Mouse (Mus musculus) hindbrain, embryonic 14.5 days (tissue): ENCODE data around the gene Slc30a3. TPM values are rescaled to one million over a fixed set of nuclear protein-coding genes. Genes with fewer than 3 reads are reported as not detected.

Experiments
- ATAC-seq: fragments of 200-750 bp; cut with Nextera tagmentation; 2 replicates; pipeline ENCODE4 v1.8.0; 2017; ENCODE audit warnings: moderate number of reproducible peaks, mild to moderate bottlenecking, moderate TSS enrichment, moderate library complexity; ENCODE audit not compliant: low FRiP score
- DNase-seq: peaks from one replicate; pipeline ENCODE4 v3.0.0-alpha.2; 2015; ENCODE audit warnings: low spot score
- H3K27ac ChIP-seq: fragments of 300-500 bp; sonication (generic); 2 replicates; pipeline ENCODE4 v1.5.1; 2014; ENCODE audit warnings: mild to moderate bottlenecking, moderate library complexity
- H3K27me3 ChIP-seq: fragments of 300-500 bp; sonication (generic); 2 replicates; pipeline ENCODE4 v1.6.1; 2014; ENCODE audit warnings: mild to moderate bottlenecking, low read length, mixed read lengths; ENCODE audit not compliant: control insufficient read depth, insufficient read depth
- H3K36me3 ChIP-seq: fragments of 300-500 bp; sonication (generic); replicated peaks from 2 replicates; pipeline ENCODE4 v1.6.1; 2014; ENCODE audit not compliant: control insufficient read depth, insufficient read depth
- H3K4me1 ChIP-seq: fragments of 300-500 bp; sonication (generic); replicated peaks from 2 replicates; pipeline ENCODE4 v1.6.1; 2014; ENCODE audit warnings: antibody characterized with exemption, low read length, mixed read lengths; ENCODE audit not compliant: control insufficient read depth, insufficient read depth
- H3K4me2 ChIP-seq: fragments of 300-500 bp; sonication (generic); replicated peaks from 2 replicates; pipeline ENCODE4 v1.6.1; 2014; ENCODE audit warnings: mild to moderate bottlenecking, moderate library complexity
- H3K4me3 ChIP-seq: fragments of 300-500 bp; sonication (generic); replicated peaks from 2 replicates; pipeline ENCODE4 v1.5.1; 2014; ENCODE audit warnings: mild to moderate bottlenecking, low read length
- H3K9ac ChIP-seq: fragments of 300-500 bp; sonication (generic); 2 replicates; pipeline ENCODE4 v1.6.1; 2014
- H3K9me3 ChIP-seq: fragments of 300-500 bp; sonication (generic); 2 replicates; pipeline ENCODE4 v1.6.1; 2016; ENCODE audit warnings: low read length; ENCODE audit not compliant: control insufficient read depth
- WGBS: fragments of 180-500 bp; shearing (Covaris S2); extraction: QIAGEN DNeasy Blood & Tissue Kit; methylation state at CpG from one replicate; pipeline ENCODE4 v1.1.7; 2014; 5-methylcytosine and 5-hydroxymethylcytosine counted together
- polyA plus RNA-seq: library from polyadenylated mRNA; unstranded; fragments of >200 nt; fragmentation: Nextera tagmentation; extraction: Ambion mirVana; gene quantifications from 2 replicates; pipeline ENCODE4 v1.2.1, GENCODE M21; 2014

The Slc30a3 gene
- polyA plus RNA-seq, 1 experiment from 2014 or later = 34.8 TPM

GRCm38 (mm10) chr5:31094799-31095691 lies 13.0 kb downstream of the Slc30a3 start:
- Histone ChIP-seq H3K9me3 (no peaks in the 10 kb centered on the region), H3K4me1 (peaks cover 33% of the 10 kb centered on the region; the same call in 1 of the 2 replicates), H3K27ac (no peak overlapping the region), H3K4me3 (peak overlapping the region; percentile 23), H3K36me3 (no peaks in the 10 kb centered on the region), H3K9ac (0 out of 2 replicates have a peak overlapping the region, but pooled peaks have one; percentile 16), H3K4me2 (peak overlapping the region; percentile 50), H3K27me3 (peaks cover 93% of the 10 kb centered on the region)
- no peak; the same call in 1 of the 2 replicates for ATAC-seq
- under 1% methylated on average over 59 of the region's 59 CpGs for WGBS
- DNase-seq = no peak

- peak overlapping the region; percentile 58 for H3K4me3 ChIP-seq
- 2% methylated on average over 29 of the region's 29 CpGs for WGBS
- peaks cover 95% of the 10 kb centered on the region for H3K27me3 ChIP-seq
- no peaks in the 10 kb centered on the region for H3K9me3 ChIP-seq
- H3K9ac ChIP-seq = no peak overlapping the region
- H3K27ac ChIP-seq = no peak overlapping the region
- DNase-seq (no peak), ATAC-seq (no peak)
- peaks cover 33% of the 10 kb centered on the region; the same call in 1 of the 2 replicates for H3K4me1 ChIP-seq
- H3K36me3 ChIP-seq = no peaks in the 10 kb centered on the region
- H3K4me2 ChIP-seq = peak overlapping the region; percentile 50
Observed at GRCm38 (mm10) chr5:31094100-31094798, 13.8 kb downstream of the Slc30a3 start.

- Histone ChIP-seq H3K27me3 (peaks cover 90% of the 10 kb centered on the region), H3K4me3 (peak overlapping the region; percentile 58), H3K9me3 (no peaks in the 10 kb centered on the region), H3K4me1 (peaks cover 33% of the 10 kb centered on the region; the same call in 1 of the 2 replicates), H3K9ac (peak overlapping the region; percentile 85), H3K4me2 (peak overlapping the region; percentile 50), H3K27ac (peak overlapping the region; percentile 57), H3K36me3 (no peaks in the 10 kb centered on the region)
- no peak for DNase-seq
- whole genome bisulfite sequencing = 1% methylated on average over 39 of the region's 54 CpGs
- peak; percentile 64 for ATAC-seq
Observed at GRCm38 (mm10) chr5:31093151-31094041, 14.6 kb downstream of the Slc30a3 start.

- WGBS = 2% methylated on average over 45 of the region's 53 CpGs
Observed at GRCm38 (mm10) chr5:31092231-31092975, 15.6 kb downstream of the Slc30a3 start.

GRCm38 (mm10) chr5:31087131-31087530 lies 20.9 kb downstream of the Slc30a3 start:
- Histone ChIP-seq H3K27me3 (peaks cover 29% of the 10 kb centered on the region), H3K9me3 (no peaks in the 10 kb centered on the region), H3K4me2 (no peak overlapping the region), H3K4me1 (peaks cover 21% of the 10 kb centered on the region), H3K27ac (no peak overlapping the region), H3K9ac (no peak overlapping the region), H3K36me3 (no peaks in the 10 kb centered on the region), H3K4me3 (no peak overlapping the region)
- ATAC-seq = no peak
- 81% methylated on average over 2 of the region's 2 CpGs for WGBS
- DNase-seq = no peak

More at GRCm38 (mm10) chr5:31092231-31092975, 15.6 kb downstream of the Slc30a3 start:
- Histone ChIP-seq H3K4me1 (peaks cover 33% of the 10 kb centered on the region; the same call in 1 of the 2 replicates), H3K4me2 (peak overlapping the region; percentile 50), H3K36me3 (no peaks in the 10 kb centered on the region), H3K9me3 (no peaks in the 10 kb centered on the region), H3K27me3 (peaks cover 82% of the 10 kb centered on the region), H3K27ac (peak overlapping the region; percentile 57), H3K4me3 (peak overlapping the region; percentile 58), H3K9ac (peak overlapping the region; percentile 85)
- no peak; the same call in 1 of the 2 replicates for ATAC-seq
- DNase-seq = no peak

- ATAC-seq (no peak), DNase-seq (no peak)
- no peak overlapping the region for H3K9ac ChIP-seq
- H3K27me3 ChIP-seq = peaks cover 24% of the 10 kb centered on the region
- H3K27ac ChIP-seq = no peak overlapping the region
- no peak overlapping the region for H3K4me2 ChIP-seq
- WGBS = 29% methylated on average over 7 of the region's 7 CpGs
- H3K9me3 ChIP-seq = no peaks in the 10 kb centered on the region
- no peak overlapping the region for H3K4me3 ChIP-seq
- peaks cover 18% of the 10 kb centered on the region for H3K4me1 ChIP-seq
- no peaks in the 10 kb centered on the region for H3K36me3 ChIP-seq
Observed at GRCm38 (mm10) chr5:31086606-31087005, 21.4 kb downstream of the Slc30a3 start.

GRCm38 (mm10) chr5:31083949-31084348 lies 24.1 kb downstream of the Slc30a3 start:
- ATAC-seq (peak; percentile 58), DNase-seq (no peak)
- 11% methylated on average over 8 of the region's 8 CpGs for WGBS
- Histone ChIP-seq H3K36me3 (no peaks in the 10 kb centered on the region), H3K4me2 (0 out of 2 replicates have a peak overlapping the region, but pooled peaks have one; percentile 17), H3K27ac (peak overlapping the region; percentile 62), H3K9ac (no peak overlapping the region), H3K4me1 (peaks cover 13% of the 10 kb centered on the region), H3K4me3 (no peak overlapping the region), H3K27me3 (0 out of 2 replicates have a peak, but pooled peaks cover under 1% of the 10 kb centered on the region), H3K9me3 (no peaks in the 10 kb centered on the region)

GRCm38 (mm10) chr5:31082935-31083625 lies 25.0 kb downstream of the Slc30a3 start:
- peaks cover 8% of the 10 kb centered on the region for H3K36me3 ChIP-seq
- ATAC-seq (0 out of 2 replicates have a peak, but pooled peaks have one; percentile 18), DNase-seq (no peak)
- no peak overlapping the region for H3K9ac ChIP-seq
- no peak overlapping the region for H3K4me3 ChIP-seq
- no peaks in the 10 kb centered on the region for H3K27me3 ChIP-seq
- peak overlapping the region; percentile 62 for H3K27ac ChIP-seq
- no peaks in the 10 kb centered on the region for H3K9me3 ChIP-seq
- no peak overlapping the region for H3K4me2 ChIP-seq
- peaks cover 13% of the 10 kb centered on the region for H3K4me1 ChIP-seq
- WGBS = 31% methylated on average over 12 of the region's 12 CpGs
